Mouse (Mus musculus) adipocyte (in vitro differentiated cells): ENCODE data around the gene Polr2g.
A peak's percentile ranks its signal among the peaks of the same experiment; 100 is the strongest.
"Not testable (repeated sequence)": the region's sequence is repeated elsewhere in the genome, so short reads cannot be mapped to it uniquely, and the experiment has no call there.

Experiments
- DNase-seq: peaks from one replicate; pipeline ENCODE4 v3.0.0-alpha.2; 2016; ENCODE audit warnings: low spot score

Polr2g gene

GRCm38 (mm10) chr19:8798264-8798946 lies at the start of gene Polr2g:
Gene Polr2g (minus strand): TSS chr19:8798577.
- peak; percentile 97 for DNase-seq

GRCm38 (mm10) chr19:8844371-8845129 lies 46.2 kb upstream of the Polr2g start:
- DNase-seq, result peak; percentile 99

- peak; percentile 48 for DNase-seq
Observed at GRCm38 (mm10) chr19:8842961-8843360, 44.6 kb upstream of the Polr2g start.

- DNase-seq, result no peak
Observed at GRCm38 (mm10) chr19:8841012-8841411, 42.6 kb upstream of the Polr2g start.

- DNase-seq, result no peak
Observed at GRCm38 (mm10) chr19:8839908-8840791, 41.8 kb upstream of the Polr2g start.

- DNase-seq, result no peak
Observed at GRCm38 (mm10) chr19:8839103-8839907, 40.9 kb upstream of the Polr2g start, which contains the start of gene Gng3. Gene Gng3 (minus strand): TSS chr19:8839194.

- no peak for DNase-seq
Observed at GRCm38 (mm10) chr19:8838041-8838730, 39.8 kb upstream of the Polr2g start.

GRCm38 (mm10) chr19:8837251-8837791 lies 38.9 kb upstream of the Polr2g start, which contains the start of gene Bscl2:
Gene Bscl2 (plus strand): TSS chr19:8837467.
- no peak for DNase-seq

GRCm38 (mm10) chr19:8836327-8836726 lies 38.0 kb upstream of the Polr2g start:
- not testable (repeated sequence) for DNase-seq

GRCm38 (mm10) chr19:8832971-8833370 lies 34.6 kb upstream of the Polr2g start:
- DNase-seq, result no peak

- no peak for DNase-seq
Observed at GRCm38 (mm10) chr19:8831262-8831661, 32.9 kb upstream of the Polr2g start.

GRCm38 (mm10) chr19:8830664-8831063 lies 32.3 kb upstream of the Polr2g start:
- no peak for DNase-seq

- DNase-seq, result no peak
Observed at GRCm38 (mm10) chr19:8829660-8830059, 31.3 kb upstream of the Polr2g start, which contains the start of gene AC129217.1. Gene AC129217.1 (plus strand): TSS chr19:8829773.

GRCm38 (mm10) chr19:8822696-8823095 lies 24.3 kb upstream of the Polr2g start:
- no peak for DNase-seq

- DNase-seq, result no peak
Observed at GRCm38 (mm10) chr19:8821146-8821545, 22.8 kb upstream of the Polr2g start.

- DNase-seq, result no peak
Observed at GRCm38 (mm10) chr19:8820424-8820956, 22.1 kb upstream of the Polr2g start.

GRCm38 (mm10) chr19:8819596-8820423 lies 21.4 kb upstream of the Polr2g start, which contains the start of gene Hnrnpul2:
Gene Hnrnpul2 (plus strand): TSS chr19:8820010.
- peak; percentile 100 for DNase-seq

- DNase-seq, result peak; percentile 100
Observed at GRCm38 (mm10) chr19:8818801-8819595, 20.6 kb upstream of the Polr2g start, which contains the start of gene Ttc9c. Gene Ttc9c (minus strand): TSS chr19:8819333.
